Mouse (Mus musculus) frontal cortex, postnatal 36 days (tissue): ENCODE results near the gene Urad.

Experiments used
- DNase-seq, 2 experiments: peaks; one replicate each; pipeline ENCODE4 v3.0.0; 2022; ENCODE audit warnings: low spot score in 2 of 2

Urad gene

GRCm38 (mm10) chr5:147269926-147270672 is 52.1 kb downstream of the Urad start, which contains the start of gene Pdx1:
Pdx1 (plus strand) TSS chr5:147269959.
- no peak for DNase-seq

- no peak for DNase-seq
Measured at GRCm38 (mm10) chr5:147269371-147269770, 52.9 kb downstream of the Urad start.

DNA sequence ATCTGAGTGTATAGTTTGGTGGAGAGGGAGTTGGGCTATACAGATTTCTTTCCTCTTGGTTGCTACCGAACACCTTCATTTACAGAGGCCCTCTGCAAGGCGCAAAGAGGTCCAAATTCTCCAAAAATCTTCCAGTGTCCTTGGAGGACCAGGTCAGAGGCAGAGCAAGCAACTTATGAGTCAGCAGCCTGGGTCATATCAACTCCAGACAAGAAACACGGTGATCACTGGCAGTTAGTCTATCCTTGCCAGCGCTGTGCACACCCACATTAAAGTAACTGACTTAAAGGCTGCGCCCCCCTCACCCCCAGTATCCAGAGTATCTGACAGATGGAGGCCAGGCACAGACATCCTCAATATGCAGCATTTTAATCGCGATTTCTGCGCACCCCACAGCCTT is 53.5 kb downstream of the Urad start:
- no peak for DNase-seq

GRCm38 (mm10) chr5:147267434-147267833 is 54.8 kb downstream of the Urad start:
- DNase-seq = no peak
